Mouse (Mus musculus) urinary bladder, postnatal 36 days (tissue): Measurements from ENCODE around the gene Tcf20.
A peak's percentile ranks its signal among the peaks of the same experiment; 100 is the strongest.

ENCODE experiments used
- DNase-seq, 2 experiments: peaks; one replicate each; pipeline ENCODE4 v3.0.0; 2022; ENCODE audit warnings: low spot score in 2 of 2, mixed read lengths in 1 of 2

Tcf20 gene

GRCm38 (mm10) chr15:82959151-82959550 lies 28.5 kb downstream of the Tcf20 start:
- no peak for DNase-seq

GRCm38 (mm10) chr15:82958253-82958701 lies 29.4 kb downstream of the Tcf20 start:
- DNase-seq = no peak

GRCm38 (mm10) chr15:82956721-82957120 lies 31.0 kb downstream of the Tcf20 start:
- DNase-seq = no peak

GRCm38 (mm10) chr15:82956310-82956709 lies 31.4 kb downstream of the Tcf20 start:
- no peak for DNase-seq

- no peak for DNase-seq
Observed at GRCm38 (mm10) chr15:82955286-82955685, 32.4 kb downstream of the Tcf20 start.

GRCm38 (mm10) chr15:82954034-82954433 lies 33.6 kb downstream of the Tcf20 start:
- DNase-seq = no peak

- DNase-seq = no peak
Observed at GRCm38 (mm10) chr15:82953096-82953495, 34.6 kb downstream of the Tcf20 start.

GRCm38 (mm10) chr15:82952292-82952705 lies 35.4 kb downstream of the Tcf20 start:
- no peak for DNase-seq

GRCm38 (mm10) chr15:82950246-82950645 lies 37.4 kb downstream of the Tcf20 start:
- DNase-seq = peak in 1 of 2 experiments; percentile 33

- no peak for DNase-seq
Observed at GRCm38 (mm10) chr15:82947431-82947830, 40.2 kb downstream of the Tcf20 start.

- no peak for DNase-seq
Observed at GRCm38 (mm10) chr15:82944479-82945195, 43.0 kb downstream of the Tcf20 start.

- DNase-seq = no peak
Observed at GRCm38 (mm10) chr15:82941733-82942132, 45.9 kb downstream of the Tcf20 start.

- DNase-seq = no peak
Observed at GRCm38 (mm10) chr15:82940494-82941214, 47.0 kb downstream of the Tcf20 start.

- peak in 1 of 2 experiments; percentile 43 for DNase-seq
Observed at GRCm38 (mm10) chr15:82938155-82938569, 49.5 kb downstream of the Tcf20 start.

- DNase-seq = no peak
Observed at GRCm38 (mm10) chr15:82937428-82937992, 50.2 kb downstream of the Tcf20 start.

GRCm38 (mm10) chr15:82934971-82935370 lies 52.7 kb downstream of the Tcf20 start:
- DNase-seq = no peak

GRCm38 (mm10) chr15:82932936-82933650 lies 54.6 kb downstream of the Tcf20 start:
- DNase-seq = no peak

GRCm38 (mm10) chr15:82931436-82931835 lies 56.2 kb downstream of the Tcf20 start:
- DNase-seq = no peak

GRCm38 (mm10) chr15:82929595-82929994 lies 58.1 kb downstream of the Tcf20 start:
- DNase-seq = no peak

GRCm38 (mm10) chr15:82928844-82929243 lies 58.8 kb downstream of the Tcf20 start:
- peak; percentile 54 to 60 for DNase-seq

- no peak for DNase-seq
Observed at GRCm38 (mm10) chr15:82928023-82928422, 59.6 kb downstream of the Tcf20 start.

- DNase-seq = no peak
Observed at GRCm38 (mm10) chr15:82927057-82927456, 60.6 kb downstream of the Tcf20 start.
